Mouse (Mus musculus): ENCODE measurements around the gene Ankrd36. TPM values are rescaled to one million over a fixed set of nuclear protein-coding genes. Genes with fewer than 3 reads are reported as not detected.

Ankrd36 gene
- polyA plus RNA-seq (2014; fragmentation: Illumina TruSeq; extraction: RNeasy Lipid Tissue Mini Kit (QIAGEN cat#74804); ENCODE audit: low read depth, low replicate concordance): not detected

DNA sequence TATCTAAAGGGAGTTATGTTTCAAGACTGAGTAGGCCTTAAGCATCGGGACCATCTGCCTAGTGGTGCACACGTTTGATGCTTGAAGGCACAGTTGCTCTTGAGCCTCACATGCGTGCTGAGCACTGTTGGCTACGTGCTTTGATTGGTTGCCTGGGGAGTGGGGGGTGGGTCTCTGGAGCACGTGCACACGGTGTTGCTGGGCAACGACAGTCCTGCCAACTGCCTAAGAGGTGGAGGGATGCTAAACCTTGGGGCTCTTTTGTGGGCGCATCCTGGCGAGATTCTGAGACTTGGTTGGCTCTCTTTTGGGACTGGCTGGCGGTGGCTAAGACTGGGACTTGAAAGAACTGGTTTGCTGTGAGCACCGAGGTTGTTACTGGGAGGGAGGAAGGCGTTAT lies at the start of gene Ankrd36:
Gene Ankrd36 (plus strand): TSS at position 211 of the 400 bp plus-strand sequence.

DNA sequence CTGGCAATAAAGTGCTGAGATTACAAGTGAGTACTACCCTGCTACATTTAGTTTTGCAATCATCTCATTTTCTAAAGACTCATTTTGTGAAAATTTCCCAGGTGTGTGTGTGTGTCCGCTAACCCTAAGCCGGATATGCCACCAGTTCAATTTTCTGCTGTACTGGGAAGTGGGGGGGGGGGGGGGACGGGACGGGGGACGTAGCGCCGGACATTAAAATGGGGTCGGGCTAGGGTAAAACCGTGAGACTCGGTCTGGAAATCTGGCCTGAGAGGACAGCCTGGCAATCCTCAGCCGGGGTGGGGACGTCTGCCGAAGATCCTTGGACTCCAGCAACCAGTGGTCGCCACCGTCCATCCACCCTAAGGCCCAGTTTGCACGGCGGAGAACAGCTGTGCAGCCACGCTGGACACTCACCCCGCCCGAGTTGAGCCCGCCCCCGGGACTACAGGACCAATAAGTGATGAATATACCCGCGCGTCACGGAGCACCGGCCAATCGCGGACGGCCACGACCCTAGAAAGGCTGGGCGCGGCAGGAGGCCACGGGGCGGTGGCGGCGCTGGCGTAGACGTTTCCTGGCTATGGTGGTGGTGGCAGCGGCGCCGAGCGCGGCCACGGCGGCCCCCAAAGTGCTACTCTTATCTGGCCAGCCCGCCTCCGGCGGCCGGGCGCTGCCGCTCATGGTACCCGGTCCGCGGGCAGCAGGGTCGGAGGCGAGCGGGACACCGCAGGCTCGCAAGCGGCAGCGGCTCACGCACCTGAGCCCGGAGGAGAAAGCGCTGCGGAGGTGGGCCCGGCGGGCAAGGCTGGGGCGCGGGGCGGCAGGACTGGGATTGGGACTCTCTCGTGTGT lies 48.8 kb upstream of the Ankrd36 start, which contains the start of gene Xbp1:
Gene Xbp1 (plus strand): TSS at position 248 of the 854 bp plus-strand sequence.

DNA sequence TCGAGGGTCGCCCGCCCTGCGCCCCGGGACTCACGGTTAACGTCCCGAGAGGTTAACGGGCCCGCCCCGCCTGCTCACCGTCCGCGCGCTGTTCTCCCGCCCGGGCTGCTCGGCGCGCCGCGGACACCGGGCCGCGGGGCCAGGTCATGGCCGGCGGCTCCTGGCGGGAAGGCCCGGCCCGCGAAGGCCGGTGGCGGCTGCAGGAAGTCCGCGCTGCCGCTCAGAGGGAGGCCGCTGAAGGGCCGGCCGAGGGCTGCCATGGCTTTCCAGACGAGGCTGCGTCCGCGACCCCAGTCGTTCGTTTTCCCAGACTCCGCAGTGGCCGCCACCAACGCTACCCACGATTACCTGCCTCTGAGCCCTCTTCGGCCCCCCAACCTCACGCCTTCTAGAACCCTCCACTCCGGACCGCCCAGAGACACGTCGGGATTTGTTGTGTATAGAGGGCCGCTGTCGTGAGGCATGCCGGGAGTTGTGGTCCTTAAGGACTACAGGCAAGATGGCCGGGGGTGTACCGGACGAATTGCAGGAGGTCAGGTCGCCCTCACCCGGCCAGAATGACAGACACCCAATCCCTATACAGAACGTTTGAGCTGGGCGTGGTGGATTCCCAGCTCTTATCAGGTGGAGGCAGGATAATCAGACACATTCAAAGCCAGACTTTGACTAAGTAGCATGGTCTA lies 27.5 kb upstream of the Ankrd36 start, which contains the start of gene Ccdc117:
Gene Ccdc117 (minus strand): TSS at position 389 of the 683 bp plus-strand sequence.

DNA sequence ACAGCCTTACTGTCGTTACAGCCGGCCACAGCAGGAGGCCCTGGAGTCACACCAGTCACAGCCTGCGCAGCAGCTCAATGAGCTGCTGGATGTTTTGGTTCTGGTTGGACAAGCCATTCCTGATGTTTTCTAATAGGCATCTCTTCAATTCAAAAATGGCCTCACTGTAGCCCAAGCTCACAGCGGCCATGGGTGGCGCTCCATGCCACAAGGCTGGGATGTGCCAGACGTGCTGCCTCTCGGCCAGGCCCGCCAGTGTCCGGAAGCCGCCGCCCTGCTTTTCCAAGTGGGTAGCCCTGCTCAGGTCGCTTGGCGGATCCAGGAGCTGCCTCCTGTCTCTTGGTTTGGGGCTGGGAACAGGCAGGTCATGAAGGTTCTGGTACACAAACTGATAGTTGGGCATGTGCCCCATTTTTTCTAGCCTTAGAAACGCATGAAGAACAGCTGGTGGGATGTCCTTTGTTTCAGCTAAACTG lies 146.2 kb downstream of the Ankrd36 start, which contains the start of gene Mrps24:
Gene Mrps24 (minus strand): TSS at position 51 of the 476 bp plus-strand sequence.

Other genes starting within 250 kb of the Ankrd36 start
- gene Znrf3, start 124.8 kb upstream of the Ankrd36 start, polyA plus RNA-seq (2014; fragmentation: Illumina TruSeq; extraction: RNeasy Lipid Tissue Mini Kit (QIAGEN cat#74804); ENCODE audit: low read depth, low replicate concordance): 3.4 TPM
- gene Xbp1, start 49.0 kb upstream of the Ankrd36 start, polyA plus RNA-seq (2014; fragmentation: Illumina TruSeq; extraction: RNeasy Lipid Tissue Mini Kit (QIAGEN cat#74804); ENCODE audit: low read depth, low replicate concordance): 73.2 TPM
- gene Ccdc117, start 27.5 kb upstream of the Ankrd36 start, polyA plus RNA-seq (2014; fragmentation: Illumina TruSeq; extraction: RNeasy Lipid Tissue Mini Kit (QIAGEN cat#74804); ENCODE audit: low read depth, low replicate concordance): 23.0 TPM
- 124 TPM for gene Mrps24, start 146.0 kb downstream of the Ankrd36 start, polyA plus RNA-seq (2014; fragmentation: Illumina TruSeq; extraction: RNeasy Lipid Tissue Mini Kit (QIAGEN cat#74804); ENCODE audit: low read depth, low replicate concordance)
- gene Urgcp, start 192.7 kb downstream of the Ankrd36 start, polyA plus RNA-seq (2014; fragmentation: Illumina TruSeq; extraction: RNeasy Lipid Tissue Mini Kit (QIAGEN cat#74804); ENCODE audit: low read depth, low replicate concordance): 36.6 TPM
- gene Dbnl, start 218.8 kb downstream of the Ankrd36 start, polyA plus RNA-seq (2014; fragmentation: Illumina TruSeq; extraction: RNeasy Lipid Tissue Mini Kit (QIAGEN cat#74804); ENCODE audit: low read depth, low replicate concordance): 29.6 TPM
- gene Pgam2, start 234.0 kb downstream of the Ankrd36 start, polyA plus RNA-seq (2014; fragmentation: Illumina TruSeq; extraction: RNeasy Lipid Tissue Mini Kit (QIAGEN cat#74804); ENCODE audit: low read depth, low replicate concordance): 939 TPM

Data from heart, adult 10 weeks (tissue).